Mouse (Mus musculus): Measurements from ENCODE around the gene Susd2.

The Susd2 gene

DNA sequence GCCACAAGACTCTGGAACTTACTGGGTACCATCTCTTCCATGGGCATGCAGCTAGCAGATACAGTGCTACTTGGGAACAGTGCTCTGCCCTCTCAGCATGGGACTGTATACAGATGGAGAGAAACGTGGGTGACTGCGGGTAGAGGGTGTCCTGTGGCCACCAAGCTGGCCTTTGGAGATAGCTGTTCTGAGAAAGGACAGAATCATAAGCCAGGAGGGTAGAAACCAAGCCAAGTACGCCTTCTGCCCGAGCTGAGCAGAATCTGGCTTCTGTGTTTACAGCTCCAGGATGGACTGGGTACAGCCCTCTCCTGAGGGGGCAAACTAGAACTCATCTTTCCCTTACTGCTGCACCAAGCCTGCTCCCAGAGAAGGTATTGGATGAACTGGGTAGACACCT is 18.8 kb upstream of the Susd2 start:
- H3K4me1 ChIP-seq (replicated peaks; ENCODE audit: low read depth, low read length): peaks cover 22% of the 10 kb centered on the region
- no peaks in the 10 kb centered on the region for H3K9me3 ChIP-seq (ENCODE audit: low read length)
- H3K27me3 ChIP-seq (ENCODE audit: insufficient read depth, low read length): peaks cover 16% of the 10 kb centered on the region
- no peak overlapping the region for H3K4me3 ChIP-seq (replicated peaks; ENCODE audit: low read length)
- TF ChIP-seq CTCF (conservative IDR thresholded peaks at IDR 0.05; ENCODE audit: low read length) (no peak), POU5F1 (IDR thresholded peaks at IDR 0.05; ENCODE audit: borderline replicate concordance, low read length) (no peak), NANOG (IDR thresholded peaks at IDR 0.05; ENCODE audit: borderline replicate concordance, low read length) (no peak)
- peaks cover 90% of the 10 kb centered on the region for H3K36me3 ChIP-seq (ENCODE audit: insufficient read depth, low read length)

DNA sequence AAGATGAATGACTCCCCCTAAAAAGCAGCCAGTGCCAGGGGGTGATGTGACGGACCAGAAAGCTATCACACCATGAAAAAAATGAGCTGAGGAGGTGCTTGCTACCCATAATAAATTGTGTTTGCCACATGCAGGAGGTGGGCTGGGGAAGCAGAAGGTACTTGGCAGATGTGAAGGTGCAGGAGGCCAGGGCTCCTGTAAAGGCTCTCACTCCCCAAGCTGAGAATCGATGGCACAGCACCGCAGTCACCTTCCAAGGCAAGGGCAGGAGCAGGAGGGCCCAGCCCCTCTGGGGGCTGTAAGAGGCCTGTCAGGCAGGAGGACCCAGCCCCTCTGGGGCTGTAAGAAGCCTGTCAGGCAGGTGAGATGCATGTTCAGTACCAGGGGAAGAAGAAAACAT is 18.1 kb upstream of the Susd2 start:
- no peak overlapping the region for H3K4me3 ChIP-seq (replicated peaks; ENCODE audit: low read length)
- no peak for TF ChIP-seq CTCF (conservative IDR thresholded peaks at IDR 0.05; ENCODE audit: low read length)
- H3K36me3 ChIP-seq (ENCODE audit: insufficient read depth, low read length): peaks cover 96% of the 10 kb centered on the region

DNA sequence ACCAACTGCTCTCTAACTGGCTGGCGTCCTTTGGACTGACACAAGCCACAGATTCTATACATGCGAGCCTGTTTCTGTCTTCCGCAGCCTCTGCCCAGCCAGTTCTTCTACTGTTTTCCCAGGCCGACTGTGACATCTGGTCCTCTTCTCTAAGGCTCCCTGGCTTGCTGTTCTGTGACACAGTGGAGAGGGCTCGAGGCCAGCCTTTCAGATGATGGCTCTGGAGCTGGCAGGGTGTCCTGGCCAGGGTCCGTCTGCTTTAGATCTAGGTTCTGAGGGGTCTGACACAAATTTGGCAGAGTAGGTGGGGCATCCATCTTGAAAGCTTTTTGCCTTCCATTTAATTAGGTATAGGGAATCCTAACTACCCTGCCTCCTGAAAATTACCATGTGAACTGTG is 17.6 kb upstream of the Susd2 start:
- no peak for TF ChIP-seq NANOG (IDR thresholded peaks at IDR 0.05; ENCODE audit: borderline replicate concordance, low read length)
- no peak for TF ChIP-seq POU5F1 (IDR thresholded peaks at IDR 0.05; ENCODE audit: borderline replicate concordance, low read length)
- no peak for TF ChIP-seq CTCF (conservative IDR thresholded peaks at IDR 0.05; ENCODE audit: low read length)
- Histone ChIP-seq H3K4me1 (replicated peaks; ENCODE audit: low read depth, low read length) (peaks cover 13% of the 10 kb centered on the region), H3K27me3 (ENCODE audit: insufficient read depth, low read length) (peaks cover 4% of the 10 kb centered on the region), H3K9me3 (ENCODE audit: low read length) (no peaks in the 10 kb centered on the region), H3K36me3 (ENCODE audit: insufficient read depth, low read length) (peaks cover 96% of the 10 kb centered on the region), H3K4me3 (replicated peaks; ENCODE audit: low read length) (no peak overlapping the region)

More for the DNA sequence above, 18.1 kb upstream of the Susd2 start:
- H3K27me3 ChIP-seq (ENCODE audit: insufficient read depth, low read length): peaks cover 9% of the 10 kb centered on the region
- no peaks in the 10 kb centered on the region for H3K9me3 ChIP-seq (ENCODE audit: low read length)
- peaks cover 18% of the 10 kb centered on the region for H3K4me1 ChIP-seq (replicated peaks; ENCODE audit: low read depth, low read length)

DNA sequence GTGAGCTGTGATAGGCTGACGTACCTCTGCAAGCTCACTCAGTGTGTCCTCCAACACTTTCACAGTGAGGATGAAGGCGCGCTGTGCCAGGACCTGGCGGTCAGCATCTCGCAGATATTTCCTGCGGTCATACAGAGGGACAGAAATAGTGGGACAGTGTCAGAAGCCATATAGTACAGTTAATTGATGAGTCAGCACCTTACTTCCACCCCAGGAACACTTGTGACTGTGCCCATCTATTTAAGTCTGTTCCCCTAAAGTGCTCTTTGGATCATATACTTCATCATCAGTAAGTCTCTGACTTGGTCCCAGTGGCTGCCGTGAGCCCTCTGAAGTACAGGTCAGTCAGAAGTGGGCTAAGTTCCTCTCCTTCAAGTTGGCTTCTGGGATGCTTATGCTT is 14.0 kb upstream of the Susd2 start:
- Histone ChIP-seq H3K4me1 (replicated peaks; ENCODE audit: low read depth, low read length) (peaks cover 6% of the 10 kb centered on the region; the same call in 1 of the 2 replicates), H3K36me3 (ENCODE audit: insufficient read depth, low read length) (peaks cover 100% of the 10 kb centered on the region), H3K9me3 (ENCODE audit: low read length) (no peaks in the 10 kb centered on the region), H3K4me3 (replicated peaks; ENCODE audit: low read length) (no peak overlapping the region), H3K27me3 (ENCODE audit: insufficient read depth, low read length) (no peaks in the 10 kb centered on the region)
- no peak for TF ChIP-seq NANOG (IDR thresholded peaks at IDR 0.05; ENCODE audit: borderline replicate concordance, low read length)
- no peak for TF ChIP-seq POU5F1 (IDR thresholded peaks at IDR 0.05; ENCODE audit: borderline replicate concordance, low read length)
- TF ChIP-seq CTCF (conservative IDR thresholded peaks at IDR 0.05; ENCODE audit: low read length): no peak

DNA sequence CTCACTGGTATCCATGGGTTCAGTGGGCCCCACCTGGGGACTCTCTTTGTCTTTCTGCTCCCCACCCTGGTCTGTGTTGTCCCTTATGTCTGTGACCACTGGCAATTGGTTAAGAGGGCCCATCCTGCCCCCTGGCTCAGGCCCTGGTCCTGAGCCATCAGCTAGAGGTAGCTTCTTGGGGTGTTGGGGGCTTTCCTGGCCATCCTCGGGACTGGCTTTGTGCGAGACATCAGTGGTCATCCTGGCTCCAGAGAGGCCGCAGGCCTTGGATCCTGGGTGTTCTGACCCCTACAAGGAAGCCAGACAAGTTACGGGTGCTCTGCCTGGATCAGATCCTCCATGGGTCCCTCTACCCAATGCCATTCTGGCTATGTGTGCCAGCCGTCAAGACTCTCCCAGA is 13.4 kb upstream of the Susd2 start:
- H3K4me3 ChIP-seq (replicated peaks; ENCODE audit: low read length): no peak overlapping the region
- TF ChIP-seq CTCF (conservative IDR thresholded peaks at IDR 0.05; ENCODE audit: low read length) (no peak), NANOG (IDR thresholded peaks at IDR 0.05; ENCODE audit: borderline replicate concordance, low read length) (no peak), POU5F1 (IDR thresholded peaks at IDR 0.05; ENCODE audit: borderline replicate concordance, low read length) (no peak)
- H3K4me1 ChIP-seq (replicated peaks; ENCODE audit: low read depth, low read length): peaks cover 11% of the 10 kb centered on the region
- H3K9me3 ChIP-seq (ENCODE audit: low read length): no peaks in the 10 kb centered on the region
- H3K27me3 ChIP-seq (ENCODE audit: insufficient read depth, low read length): no peaks in the 10 kb centered on the region
- peaks cover 100% of the 10 kb centered on the region for H3K36me3 ChIP-seq (ENCODE audit: insufficient read depth, low read length)

DNA sequence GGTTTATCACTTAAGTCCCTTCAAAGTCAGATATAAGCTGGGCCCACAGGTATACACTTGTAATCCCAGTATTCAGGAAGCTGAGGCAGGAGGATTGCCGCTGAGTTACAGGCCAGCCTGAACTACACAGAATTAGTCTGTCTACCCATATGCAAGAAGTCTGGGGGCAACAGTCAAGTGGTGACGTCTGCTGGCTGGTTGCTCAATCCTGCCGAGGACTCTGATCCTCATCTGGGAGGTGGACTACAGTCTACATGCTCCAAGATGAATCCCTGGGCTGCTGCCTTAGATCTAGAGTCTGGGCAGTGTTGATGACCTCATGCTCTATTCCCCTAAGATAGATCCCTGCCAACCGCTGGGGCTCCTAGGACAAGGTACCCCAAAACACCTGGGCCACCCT is 10.2 kb upstream of the Susd2 start:
- Histone ChIP-seq H3K27me3 (ENCODE audit: insufficient read depth, low read length) (no peaks in the 10 kb centered on the region), H3K9me3 (ENCODE audit: low read length) (no peaks in the 10 kb centered on the region), H3K4me3 (replicated peaks; ENCODE audit: low read length) (no peak overlapping the region), H3K4me1 (replicated peaks; ENCODE audit: low read depth, low read length) (peaks cover 41% of the 10 kb centered on the region), H3K36me3 (ENCODE audit: insufficient read depth, low read length) (peaks cover 94% of the 10 kb centered on the region)
- TF ChIP-seq POU5F1 (IDR thresholded peaks at IDR 0.05; ENCODE audit: borderline replicate concordance, low read length): no peak
- no peak for TF ChIP-seq NANOG (IDR thresholded peaks at IDR 0.05; ENCODE audit: borderline replicate concordance, low read length)
- no peak for TF ChIP-seq CTCF (conservative IDR thresholded peaks at IDR 0.05; ENCODE audit: low read length)

DNA sequence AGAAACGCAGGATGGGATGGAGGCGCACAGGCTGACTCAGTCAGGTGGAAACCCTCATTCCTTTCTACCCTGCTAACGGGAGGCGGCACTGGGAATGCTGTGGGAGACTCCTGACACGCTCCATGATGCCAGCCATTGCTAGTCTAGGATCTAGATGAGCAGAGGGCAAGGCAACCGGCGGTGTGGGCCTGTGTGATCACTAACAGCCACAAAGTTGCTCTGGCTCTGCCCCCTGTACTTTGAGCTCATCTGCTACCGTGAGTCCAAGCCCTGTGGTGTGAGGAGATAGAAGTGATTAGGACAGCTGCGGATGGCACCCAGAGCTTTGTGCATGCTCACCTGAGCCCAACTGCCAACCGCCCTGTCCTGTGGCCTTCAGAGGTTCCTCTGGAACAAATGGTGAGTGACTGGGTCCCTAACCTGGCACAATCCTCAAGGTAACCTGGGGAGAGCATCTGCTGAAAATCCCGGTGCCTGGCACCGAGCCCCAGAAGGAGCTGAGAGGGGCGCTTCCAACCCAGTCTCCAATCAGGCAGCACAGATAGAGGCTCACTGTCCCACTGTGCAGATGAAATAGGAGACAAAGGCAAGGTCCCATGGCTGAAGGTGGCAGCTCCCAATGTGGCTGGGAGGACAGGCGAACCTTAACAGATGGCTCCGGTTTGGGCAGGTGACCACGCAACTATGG is 7.7 kb upstream of the Susd2 start:
- TF ChIP-seq POU5F1 (IDR thresholded peaks at IDR 0.05; ENCODE audit: borderline replicate concordance, low read length): no peak
- no peak for TF ChIP-seq NANOG (IDR thresholded peaks at IDR 0.05; ENCODE audit: borderline replicate concordance, low read length)
- no peak for TF ChIP-seq CTCF (conservative IDR thresholded peaks at IDR 0.05; ENCODE audit: low read length)
- peak overlapping the region; percentile 37; the same call in 1 of the 2 replicates for H3K4me3 ChIP-seq (replicated peaks; ENCODE audit: low read length)
- H3K36me3 ChIP-seq (ENCODE audit: insufficient read depth, low read length): peaks cover 87% of the 10 kb centered on the region
- no peaks in the 10 kb centered on the region for H3K27me3 ChIP-seq (ENCODE audit: insufficient read depth, low read length)
- peaks cover 60% of the 10 kb centered on the region for H3K4me1 ChIP-seq (replicated peaks; ENCODE audit: low read depth, low read length)
- no peaks in the 10 kb centered on the region for H3K9me3 ChIP-seq (ENCODE audit: low read length)

DNA sequence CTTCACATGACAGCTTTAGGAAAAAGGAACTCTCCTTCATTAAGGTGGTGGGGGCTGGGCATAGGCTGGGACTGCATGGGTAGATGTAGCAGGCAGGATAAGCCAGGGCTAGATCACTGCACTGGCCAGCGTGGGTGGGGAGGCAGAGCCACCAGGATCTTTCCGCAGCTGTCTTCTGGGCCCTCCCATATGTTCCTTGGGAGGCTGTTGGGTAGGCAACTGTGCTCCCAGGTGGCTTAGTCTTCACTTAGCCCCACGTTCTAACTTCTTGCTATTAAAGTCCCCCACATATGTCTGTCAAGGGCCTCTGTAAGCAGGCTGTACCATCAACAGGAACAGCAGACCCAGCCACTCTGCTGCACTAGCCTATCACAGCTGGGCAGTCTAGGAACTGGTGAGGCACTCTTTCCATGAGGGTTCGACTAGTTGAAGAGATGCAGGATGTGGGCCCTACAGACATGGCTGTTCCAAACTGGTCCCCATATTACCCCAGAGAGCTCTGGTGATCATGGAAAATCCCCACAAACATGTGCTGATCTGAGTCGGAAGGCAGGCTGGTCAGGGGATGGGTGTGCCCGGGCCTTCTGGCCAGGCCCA is 6.6 kb upstream of the Susd2 start:
- H3K9me3 ChIP-seq (ENCODE audit: low read length): no peaks in the 10 kb centered on the region
- H3K36me3 ChIP-seq (ENCODE audit: insufficient read depth, low read length): peaks cover 87% of the 10 kb centered on the region
- 0 out of 2 replicates have a peak overlapping the region, but pooled peaks have one; percentile 20 for H3K4me3 ChIP-seq (replicated peaks; ENCODE audit: low read length)
- TF ChIP-seq POU5F1 (IDR thresholded peaks at IDR 0.05; ENCODE audit: borderline replicate concordance, low read length) (no peak), NANOG (IDR thresholded peaks at IDR 0.05; ENCODE audit: borderline replicate concordance, low read length) (no peak), CTCF (conservative IDR thresholded peaks at IDR 0.05; ENCODE audit: low read length) (no peak)
- no peaks in the 10 kb centered on the region for H3K27me3 ChIP-seq (ENCODE audit: insufficient read depth, low read length)
- peaks cover 71% of the 10 kb centered on the region for H3K4me1 ChIP-seq (replicated peaks; ENCODE audit: low read depth, low read length)

All from E14TG2a.4 (cell line).